Mouse (Mus musculus) heart, adult 2 months (tissue): ENCODE results near the gene Supt7l. TPM values are rescaled to one million over a fixed set of nuclear protein-coding genes. Genes with fewer than 3 reads are reported as not detected.
"Not testable (repeated sequence)": the region's sequence is repeated elsewhere in the genome, so short reads cannot be mapped to it uniquely, and the experiment has no call there.

Source experiments
- DNase-seq, 2 experiments: peaks; one replicate each; pipeline ENCODE4 v3.0.0; 2021
- H3K27ac ChIP-seq: fragments of 200-600 bp; 2 replicates; pipeline ENCODE4 v1.8.1; 2022
- H3K27me3 ChIP-seq: fragments of 200-500 bp; 2 replicates; pipeline ENCODE4 v1.6.1; 2012; ENCODE audit warnings: mild to moderate bottlenecking, low read length, inconsistent platforms, mixed read lengths; ENCODE audit not compliant: control insufficient read depth, insufficient read depth
- H3K36me3 ChIP-seq: fragments of 200-500 bp; 2 replicates; pipeline ENCODE4 v1.6.1; 2012; ENCODE audit warnings: low read length, inconsistent platforms; ENCODE audit not compliant: control insufficient read depth, insufficient read depth
- H3K4me1 ChIP-seq: fragments of 200-500 bp; 2 replicates; pipeline ENCODE4 v1.6.1; 2011; ENCODE audit warnings: low read length; ENCODE audit not compliant: control insufficient read depth, insufficient read depth
- H3K4me3 ChIP-seq: fragments of 200-600 bp; 2 replicates; pipeline ENCODE4 v1.8.1; 2022
- H3K79me2 ChIP-seq: fragments of 200-500 bp; replicated peaks from 2 replicates; pipeline ENCODE4 v1.6.1; 2012; ENCODE audit warnings: mild to moderate bottlenecking, inconsistent platforms, low read length, moderate library complexity, mixed read lengths; ENCODE audit not compliant: control insufficient read depth, insufficient read depth
- H3K9ac ChIP-seq: fragments of 200-500 bp; 2 replicates; pipeline ENCODE4 v1.6.1; 2012; ENCODE audit warnings: low read depth, mild to moderate bottlenecking, control low read depth, inconsistent platforms, low read length, mixed read lengths
- CTCF ChIP-seq: fragments of 200-600 bp; IDR thresholded peaks from 2 replicates; pipeline ENCODE4 v1.8.1; 2022; ENCODE audit warnings: antibody characterized with exemption, mild to moderate bottlenecking, moderate library complexity
- EP300 ChIP-seq: fragments of 200-500 bp; IDR thresholded peaks from 2 replicates; pipeline ENCODE4 v1.6.1; 2011; ENCODE audit warnings: low read depth, low read length, control low read depth; ENCODE audit not compliant: insufficient read depth
- POLR2A ChIP-seq: fragments of 200-500 bp; IDR thresholded peaks from 2 replicates; pipeline ENCODE4 v1.6.1; 2011; ENCODE audit warnings: mild to moderate bottlenecking, low read depth, low read length, control low read depth; ENCODE audit not compliant: insufficient read depth
- WGBS: fragments of 180-500 bp; shearing (Covaris S2); methylation state at CpG from one replicate; pipeline ENCODE4 v1.1.7; 2018; 5-methylcytosine and 5-hydroxymethylcytosine counted together
- intact Hi-C: fragments of 180-260 bp; cut with DNase I; formaldehyde crosslinking; loops from one replicate; pipeline ENCODE4 v1.15.1; 2025
- long read RNA-seq: library from polyadenylated mRNA; stranded (forward); transcript quantifications from one replicate; pipeline ENCODE4 v2.0.0, GENCODE M21; 2021
- polyA plus RNA-seq: library from polyadenylated mRNA; depleted of rRNA; stranded (reverse); fragments of >200 nt; gene quantifications from 2 replicates; pipeline ENCODE4 v1.2.3, GENCODE M21; 2012; rRNA removed
- total RNA-seq, 2 experiments: library from RNA; stranded (reverse); gene quantifications; 2 replicates each; pipeline ENCODE4 v1.2.3; 2021

Supt7l gene
- total RNA-seq (10 to 100 TPM; 13.3 to 14.6 TPM), polyA plus RNA-seq (11.2 and 14.4 TPM in 2 replicates)
- long read RNA-seq, transcript Supt7l-201 (5 exons, 2,693 nt) = major isoform, 13 of 15 reads
- long read RNA-seq, partial matches to known transcripts = 2 of 15 reads
- long read RNA-seq, other reads (novel, unspliced or antisense) = 0 of 15 reads

DNA sequence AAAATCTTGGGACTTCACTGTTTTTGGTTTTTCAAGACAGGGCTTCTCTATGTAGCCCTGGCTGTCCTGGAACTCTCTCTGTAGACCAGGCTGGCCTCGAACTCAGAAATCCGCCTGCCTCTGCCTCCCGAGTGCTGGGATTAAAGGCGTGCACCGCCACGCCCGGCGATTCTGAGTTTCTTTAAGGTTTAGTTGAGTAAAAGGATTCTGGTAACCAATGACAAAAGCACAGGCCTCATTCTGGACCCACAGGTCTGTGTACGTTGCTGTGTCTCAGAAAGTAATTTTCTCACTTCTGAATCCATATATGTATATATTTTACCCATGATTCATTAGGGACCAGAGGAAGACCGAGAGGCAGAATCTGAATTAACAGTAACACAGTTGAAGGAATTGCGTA is at the start of gene Supt7l:
Supt7l (minus strand) TSS at position 101 of the 400 bp plus-strand sequence.
- not testable (repeated sequence) for DNase-seq, H3K36me3 ChIP-seq, H3K79me2 ChIP-seq, H3K27me3 ChIP-seq, H3K4me1 ChIP-seq
- intact Hi-C loops = loop anchor here (2.0 kb wide), 1 partner anchor 33 kb away; the partner anchor contains the start of gene Gpn1
- Histone ChIP-seq H3K27ac (peak within 1 kb of the TSS; percentile 87), H3K4me3 (peak within 1 kb of the TSS; percentile 100), H3K9ac (peak within 1 kb of the TSS; percentile 75)
- 75% methylated on average over 11 of the region's 11 CpGs for WGBS

DNA sequence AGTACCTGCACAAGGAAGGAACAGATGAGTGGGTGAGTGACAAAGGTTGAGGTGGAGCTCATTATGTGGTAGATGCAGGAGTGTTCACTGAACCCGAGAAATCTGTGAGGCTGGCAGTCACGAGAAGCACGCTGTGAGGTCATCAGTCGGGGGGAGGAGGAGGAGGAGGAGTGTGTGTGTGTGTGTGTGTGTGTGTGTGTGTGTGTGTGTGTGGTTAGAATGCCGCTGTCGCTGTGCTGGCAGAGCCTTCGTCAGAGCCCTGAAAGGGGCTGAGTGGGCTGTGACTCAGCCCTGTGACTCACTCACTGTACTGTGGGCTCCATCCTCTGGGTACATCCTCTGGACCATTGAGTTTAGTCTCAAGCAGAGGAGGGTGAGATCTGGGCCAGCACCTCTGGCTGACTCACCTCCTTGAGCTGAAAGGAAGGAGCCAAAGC is 49.0 kb upstream of the Supt7l start:
- peak in 1 of 2 experiments; percentile 39 for DNase-seq
- H3K9ac ChIP-seq = no peak overlapping the region
- intact Hi-C loops = no loop called here
- no peak overlapping the region for H3K4me3 ChIP-seq
- H3K36me3 ChIP-seq = no peaks in the 10 kb centered on the region
- TF ChIP-seq CTCF (no peak), POLR2A (no peak), EP300 (no peak)
- H3K27me3 ChIP-seq = no peaks in the 10 kb centered on the region
- no peak overlapping the region for H3K27ac ChIP-seq
- 35% methylated on average over 7 of the region's 7 CpGs for WGBS
- H3K4me1 ChIP-seq = peaks cover 8% of the 10 kb centered on the region
- no peaks in the 10 kb centered on the region for H3K79me2 ChIP-seq

GRCm38 (mm10) chr5:31573722-31574121 is 46.1 kb upstream of the Supt7l start:
- no peak overlapping the region for H3K9ac ChIP-seq
- intact Hi-C loops = loop anchor here (5.0 kb wide), 1 partner anchor 304 kb away; no protein-coding TSS in a partner anchor
- 90% methylated on average over 3 of the region's 3 CpGs for WGBS
- DNase-seq = no peak
- peaks cover 12% of the 10 kb centered on the region for H3K4me1 ChIP-seq
- TF ChIP-seq EP300 = no peak
- no peak for TF ChIP-seq POLR2A
- TF ChIP-seq CTCF = no peak
- H3K27ac ChIP-seq = no peak overlapping the region
- no peak overlapping the region for H3K4me3 ChIP-seq
- no peaks in the 10 kb centered on the region for H3K27me3 ChIP-seq
- H3K79me2 ChIP-seq = no peaks in the 10 kb centered on the region
- H3K36me3 ChIP-seq = peaks cover under 1% of the 10 kb centered on the region

GRCm38 (mm10) chr5:31571023-31571608 is 43.5 kb upstream of the Supt7l start:
- peak overlapping the region; percentile 90 for H3K27ac ChIP-seq
- 4% methylated on average over 20 of the region's 20 CpGs for WGBS
- peak overlapping the region; percentile 42 for H3K4me3 ChIP-seq
- peak; percentile 77 to 88 for DNase-seq
- H3K36me3 ChIP-seq = peaks cover 2% of the 10 kb centered on the region
- no peaks in the 10 kb centered on the region for H3K27me3 ChIP-seq
- H3K9ac ChIP-seq = peak overlapping the region; percentile 78
- TF ChIP-seq EP300 = 0 out of 2 replicates have a peak, but pooled peaks have one; percentile 63
- peak; percentile 74 for TF ChIP-seq POLR2A
- TF ChIP-seq CTCF = no peak
- H3K4me1 ChIP-seq = peaks cover 13% of the 10 kb centered on the region
- H3K79me2 ChIP-seq = no peaks in the 10 kb centered on the region
- intact Hi-C loops = loop anchor here (2.0 to 5.0 kb wide), 3 partner anchors 26 to 306 kb away; partner anchors contain the start of gene Mrpl33

- intact Hi-C loops = no loop called here
- Histone ChIP-seq H3K9ac (no peak overlapping the region), H3K4me1 (peaks cover 30% of the 10 kb centered on the region)
Measured at GRCm38 (mm10) chr5:31567951-31568657, 40.5 kb upstream of the Supt7l start.

More at GRCm38 (mm10) chr5:31567951-31568657, 40.5 kb upstream of the Supt7l start:
- no peak overlapping the region for H3K4me3 ChIP-seq
- no peaks in the 10 kb centered on the region for H3K27me3 ChIP-seq
- TF ChIP-seq CTCF (no peak), EP300 (no peak), POLR2A (no peak)
- peaks cover 2% of the 10 kb centered on the region for H3K36me3 ChIP-seq
- no peak for DNase-seq
- H3K79me2 ChIP-seq = no peaks in the 10 kb centered on the region
- H3K27ac ChIP-seq = peak overlapping the region; percentile 90
- 22% methylated on average over 5 of the region's 5 CpGs for WGBS
